Mouse (Mus musculus) embryonic facial prominence, embryonic 11.5 days (tissue): Measurements from ENCODE around the gene P4hb. TPM values are rescaled to one million over a fixed set of nuclear protein-coding genes. Genes with fewer than 3 reads are reported as not detected.
A peak's percentile ranks its signal among the peaks of the same experiment; 100 is the strongest.

Experiments
- ATAC-seq: fragments of 200-750 bp; cut with Nextera tagmentation; replicated peaks from 2 replicates; pipeline ENCODE4 v1.8.0; 2017; ENCODE audit warnings: low read depth; ENCODE audit not compliant: insufficient number of reproducible peaks, low FRiP score, low TSS enrichment
- DNase-seq: peaks from one replicate; pipeline ENCODE4 v3.0.0-alpha.2; 2015; ENCODE audit warnings: low spot score
- H3K27ac ChIP-seq: fragments of 300-500 bp; sonication (generic); replicated peaks from 2 replicates; pipeline ENCODE4 v1.5.1; 2014; ENCODE audit warnings: mild to moderate bottlenecking, low read depth, low read length, control low read depth
- H3K27me3 ChIP-seq: fragments of 300-500 bp; sonication (generic); 2 replicates; pipeline ENCODE4 v1.6.1; 2014; ENCODE audit warnings: mild to moderate bottlenecking, low read length, moderate library complexity, mixed read lengths; ENCODE audit not compliant: control insufficient read depth, insufficient read depth
- H3K36me3 ChIP-seq: fragments of 300-500 bp; sonication (generic); replicated peaks from 2 replicates; pipeline ENCODE4 v1.6.1; 2014; ENCODE audit warnings: low read depth, mild to moderate bottlenecking, low read length, moderate library complexity, mixed read lengths; ENCODE audit not compliant: control insufficient read depth, insufficient read depth
- H3K4me1 ChIP-seq: fragments of 300-500 bp; sonication (generic); 2 replicates; pipeline ENCODE4 v1.6.1; 2014; ENCODE audit warnings: low read length, mixed read lengths; ENCODE audit not compliant: control insufficient read depth, insufficient read depth
- H3K4me2 ChIP-seq: fragments of 300-500 bp; sonication (generic); 2 replicates; pipeline ENCODE4 v1.6.1; 2014; ENCODE audit warnings: low read depth, mild to moderate bottlenecking, control low read depth, low read length, moderate library complexity
- H3K4me3 ChIP-seq: fragments of 300-500 bp; sonication (generic); 2 replicates; pipeline ENCODE4 v1.5.1; 2014; ENCODE audit warnings: low read depth, low read length, control low read depth
- H3K9ac ChIP-seq: fragments of 300-500 bp; sonication (generic); replicated peaks from 2 replicates; pipeline ENCODE4 v1.6.1; 2014; ENCODE audit warnings: mild to moderate bottlenecking, control low read depth, low read length
- H3K9me3 ChIP-seq: fragments of 300-500 bp; sonication (generic); replicated peaks from 2 replicates; pipeline ENCODE4 v1.6.1; 2016; ENCODE audit warnings: mild to moderate bottlenecking, low read length, inconsistent platforms, mixed read lengths; ENCODE audit not compliant: control insufficient read depth
- WGBS: fragments of 180-500 bp; shearing (Covaris S2); extraction: QIAGEN DNeasy Blood & Tissue Kit; methylation state at CpG from one replicate; pipeline ENCODE4 v1.1.7; 2014; 5-methylcytosine and 5-hydroxymethylcytosine counted together
- polyA plus RNA-seq: library from polyadenylated mRNA; unstranded; fragments of >200 nt; fragmentation: Nextera tagmentation; extraction: Ambion mirVana; gene quantifications from 2 replicates; pipeline ENCODE4 v1.2.1, GENCODE M21; 2014

P4hb gene
- polyA plus RNA-seq, 1 experiment from 2014 or later, result 626 TPM

DNA sequence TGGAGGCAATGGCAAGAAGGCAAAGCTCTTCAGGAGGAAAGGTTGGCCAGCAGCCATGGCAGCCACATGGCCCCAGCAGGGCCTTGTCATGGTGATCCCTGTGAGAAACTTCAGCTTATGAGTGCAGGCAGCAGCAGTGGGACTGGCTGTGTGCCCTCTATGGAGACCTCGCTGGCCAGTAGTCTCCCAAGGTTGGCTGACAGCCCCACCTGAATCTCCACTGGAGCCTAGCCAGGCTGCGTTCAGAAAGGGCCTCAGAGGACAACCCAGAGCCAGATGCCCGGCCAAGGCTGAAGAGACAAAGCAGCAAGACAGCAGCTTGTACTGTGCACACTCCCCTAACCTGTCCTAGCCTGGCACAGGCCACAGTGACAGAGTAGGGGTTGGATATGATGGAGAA is 34.6 kb downstream of the P4hb start:
- Histone ChIP-seq H3K27me3 (no peaks in the 10 kb centered on the region), H3K9me3 (no peaks in the 10 kb centered on the region), H3K36me3 (no peaks in the 10 kb centered on the region; the same call in none of the 2 replicates), H3K4me1 (peaks cover 3% of the 10 kb centered on the region; the same call in 1 of the 2 replicates), H3K27ac (no peak overlapping the region), H3K4me3 (no peak overlapping the region), H3K9ac (no peak overlapping the region), H3K4me2 (no peak overlapping the region)
- ATAC-seq (no peak), DNase-seq (no peak)
- 83% methylated on average over 3 of the region's 3 CpGs for WGBS

DNA sequence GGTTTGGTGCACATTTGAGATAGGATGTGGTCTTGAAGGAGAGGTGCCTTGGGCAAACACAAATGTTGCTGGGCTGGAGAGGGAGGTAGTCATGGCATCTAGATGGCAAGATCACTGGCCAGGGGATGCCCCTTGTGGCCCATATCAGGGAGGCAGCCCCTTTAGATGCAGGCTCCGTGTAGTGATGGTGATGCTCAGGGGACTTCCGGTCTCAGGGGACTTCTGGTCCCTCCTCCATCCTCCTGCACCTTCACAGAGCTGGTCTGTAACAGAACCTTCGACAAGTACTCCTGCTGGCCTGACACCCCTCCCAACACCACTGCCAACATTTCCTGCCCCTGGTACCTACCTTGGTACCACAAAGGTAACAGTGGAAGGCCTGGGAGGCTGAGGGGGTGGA is 37.2 kb downstream of the P4hb start:
- H3K27me3 ChIP-seq, result peaks cover 21% of the 10 kb centered on the region
- no peaks in the 10 kb centered on the region for H3K36me3 ChIP-seq
- ATAC-seq (no peak), DNase-seq (no peak)
- 67% methylated on average over 3 of the region's 3 CpGs for WGBS
- H3K9me3 ChIP-seq, result no peaks in the 10 kb centered on the region
- H3K9ac ChIP-seq, result no peak overlapping the region; the same call in 1 of the 2 replicates
- H3K4me2 ChIP-seq, result no peak overlapping the region
- no peak overlapping the region for H3K4me3 ChIP-seq
- H3K27ac ChIP-seq, result no peak overlapping the region
- peaks cover 3% of the 10 kb centered on the region for H3K4me1 ChIP-seq

- peaks cover 8% of the 10 kb centered on the region for H3K4me1 ChIP-seq
- H3K9me3 ChIP-seq, result no peaks in the 10 kb centered on the region
- H3K4me3 ChIP-seq, result no peak overlapping the region
- peaks cover 27% of the 10 kb centered on the region for H3K27me3 ChIP-seq
- DNase-seq, result no peak
- no peak overlapping the region for H3K4me2 ChIP-seq
- no peak overlapping the region for H3K9ac ChIP-seq
- no peak for ATAC-seq
- no peak overlapping the region for H3K27ac ChIP-seq
- H3K36me3 ChIP-seq, result no peaks in the 10 kb centered on the region
- 74% methylated on average over 3 of the region's 3 CpGs for WGBS
Observed at GRCm38 (mm10) chr11:120535145-120535544, 37.9 kb downstream of the P4hb start.

- WGBS, result 85% methylated on average over 8 of the region's 8 CpGs
- DNase-seq, result no peak
- H3K27me3 ChIP-seq, result peaks cover 38% of the 10 kb centered on the region
Observed at GRCm38 (mm10) chr11:120534093-120534492, 39.0 kb downstream of the P4hb start.

GRCm38 (mm10) chr11:120531646-120532045 is 41.4 kb downstream of the P4hb start:
- H3K9ac ChIP-seq, result no peak overlapping the region
- DNase-seq (no peak), ATAC-seq (no peak)
- no peak overlapping the region for H3K27ac ChIP-seq
- H3K4me1 ChIP-seq, result peaks cover 5% of the 10 kb centered on the region
- no peaks in the 10 kb centered on the region for H3K9me3 ChIP-seq
- no peaks in the 10 kb centered on the region for H3K36me3 ChIP-seq
- 32% methylated on average over 9 of the region's 9 CpGs for WGBS
- no peak overlapping the region for H3K4me2 ChIP-seq
- peaks cover 45% of the 10 kb centered on the region for H3K27me3 ChIP-seq
- H3K4me3 ChIP-seq, result no peak overlapping the region

More at GRCm38 (mm10) chr11:120534093-120534492, 39.0 kb downstream of the P4hb start:
- H3K9me3 ChIP-seq, result no peaks in the 10 kb centered on the region
- peaks cover 5% of the 10 kb centered on the region for H3K4me1 ChIP-seq
- no peak overlapping the region for H3K4me2 ChIP-seq
- no peaks in the 10 kb centered on the region for H3K36me3 ChIP-seq
- H3K4me3 ChIP-seq, result no peak overlapping the region
- no peak for ATAC-seq
- H3K9ac ChIP-seq, result no peak overlapping the region
- no peak overlapping the region for H3K27ac ChIP-seq

DNA sequence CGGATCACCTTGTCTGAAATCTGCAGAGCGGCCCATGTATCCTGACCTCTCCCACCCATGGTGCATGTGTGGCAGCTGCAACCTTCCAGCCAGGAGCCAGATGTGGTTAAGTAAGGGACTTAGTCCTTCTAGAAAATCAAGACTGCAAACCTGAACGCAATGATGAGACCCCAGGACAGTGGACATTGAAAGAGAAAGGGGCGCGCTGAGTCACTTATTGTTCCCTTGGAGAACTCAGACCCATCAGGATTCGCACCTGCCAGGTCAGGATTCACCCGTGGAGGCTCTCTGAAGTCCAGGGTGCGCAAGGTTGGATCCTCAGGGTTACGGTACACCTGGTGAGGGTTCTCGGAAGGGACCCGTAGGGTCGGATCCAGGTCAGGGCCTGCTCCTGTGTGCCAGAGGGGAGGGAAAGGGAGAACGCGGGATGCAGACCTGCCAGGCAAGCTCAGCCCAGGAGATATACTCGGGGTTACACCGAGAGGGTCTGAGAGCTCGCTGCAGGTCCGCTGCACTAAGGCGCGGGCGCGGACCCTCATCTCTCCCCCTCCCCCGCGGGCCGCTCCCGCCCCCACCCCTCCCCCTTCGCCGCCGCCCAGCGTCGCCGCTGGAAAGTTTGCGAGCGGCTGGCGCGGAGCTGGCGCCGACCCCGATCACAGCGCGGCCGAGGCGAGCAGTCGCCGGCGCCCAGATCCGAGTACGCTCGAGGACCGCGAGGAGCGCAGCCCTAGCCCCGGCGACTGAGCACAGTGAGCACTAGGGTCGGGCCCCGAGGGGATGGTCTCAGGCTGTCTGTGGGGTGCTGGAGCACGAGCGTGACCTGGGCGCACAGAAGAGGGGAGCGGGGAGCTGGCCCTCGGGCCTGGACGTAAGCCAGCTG is 42.7 kb downstream of the P4hb start, which contains the start of gene Gcgr:
Gene Gcgr, plus strand, starts transcription at position 615 of the 880 bp plus-strand sequence.
- peaks cover 5% of the 10 kb centered on the region for H3K4me1 ChIP-seq
- 7% methylated on average over 50 of the region's 62 CpGs for WGBS
- peak within 1 kb of the TSS; percentile 56 for H3K9ac ChIP-seq
- H3K27ac ChIP-seq, result no peak within 1 kb of the TSS
- H3K36me3 ChIP-seq, result no peaks in the 10 kb centered on the region
- ATAC-seq (peak; percentile 63; the same call in 1 of the 2 replicates), DNase-seq (peak; percentile 52)
- peaks cover 45% of the 10 kb centered on the region for H3K27me3 ChIP-seq
- peak within 1 kb of the TSS; percentile 76 for H3K4me2 ChIP-seq
- H3K4me3 ChIP-seq, result peak within 1 kb of the TSS; percentile 38
- no peaks in the 10 kb centered on the region for H3K9me3 ChIP-seq

DNA sequence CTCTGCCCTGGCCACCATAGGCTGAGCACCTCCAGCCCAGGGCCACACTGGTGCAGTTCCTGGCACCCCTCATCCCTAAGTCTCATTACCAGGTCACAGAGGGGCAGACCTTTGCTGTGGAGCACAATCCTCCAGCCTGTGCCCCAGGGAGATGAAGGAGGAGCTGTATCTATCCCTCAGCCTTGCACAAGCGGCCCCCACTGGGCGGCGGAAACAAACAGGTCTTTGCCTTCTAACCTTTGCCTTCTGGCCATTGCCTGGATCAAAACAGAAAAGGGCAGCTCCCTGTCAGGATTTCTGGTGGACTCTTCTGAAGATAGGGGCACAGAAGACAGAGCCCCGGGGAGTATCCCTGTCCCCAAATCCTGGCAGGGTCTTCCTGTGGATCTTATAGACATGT is 44.1 kb downstream of the P4hb start:
- Histone ChIP-seq H3K27ac (no peak overlapping the region), H3K4me2 (no peak overlapping the region)
- 33% methylated on average over 4 of the region's 4 CpGs for WGBS

DNA sequence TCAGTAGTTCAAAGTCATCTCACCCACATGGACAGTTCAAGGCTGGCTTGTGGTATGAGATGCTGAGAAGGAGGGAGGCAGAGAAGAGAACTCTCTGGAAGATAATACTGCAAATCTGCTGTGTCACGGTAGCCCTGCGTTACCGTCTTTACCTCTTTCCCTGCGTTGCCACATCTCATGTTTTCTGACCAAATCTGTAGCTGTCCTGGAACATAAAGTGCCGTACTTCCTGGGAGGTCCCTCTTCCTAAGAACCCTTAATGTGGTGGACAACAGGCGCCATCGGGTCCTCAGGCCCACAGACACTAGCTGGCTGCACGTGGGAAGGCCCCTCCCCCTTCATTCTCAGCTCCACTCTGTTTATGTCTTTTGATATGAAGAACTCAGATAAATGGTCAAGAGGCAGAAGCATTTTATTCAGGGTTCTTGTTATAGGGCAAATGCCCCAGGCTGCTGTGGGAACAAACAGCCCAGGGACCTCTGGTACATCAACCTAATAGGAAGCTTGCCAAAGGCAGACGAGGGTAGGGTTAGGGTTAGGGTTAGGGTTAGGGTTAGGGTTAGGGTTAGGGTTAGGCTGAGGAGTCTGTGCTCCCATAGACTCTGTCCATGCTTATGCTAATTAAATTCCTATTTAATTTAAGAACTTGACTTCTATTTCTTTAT is 45.2 kb downstream of the P4hb start:
- H3K4me3 ChIP-seq, result no peak overlapping the region
- DNase-seq, result no peak
- WGBS, result 75% methylated on average over 9 of the region's 9 CpGs
- no peak overlapping the region for H3K4me2 ChIP-seq
- no peak overlapping the region for H3K27ac ChIP-seq
- ATAC-seq, result no peak
- H3K36me3 ChIP-seq, result no peaks in the 10 kb centered on the region
- H3K9ac ChIP-seq, result no peak overlapping the region
- H3K9me3 ChIP-seq, result no peaks in the 10 kb centered on the region
- peaks cover 5% of the 10 kb centered on the region for H3K4me1 ChIP-seq
- peaks cover 45% of the 10 kb centered on the region for H3K27me3 ChIP-seq

More for the DNA sequence above, 44.1 kb downstream of the P4hb start:
- peaks cover 45% of the 10 kb centered on the region for H3K27me3 ChIP-seq
- no peaks in the 10 kb centered on the region for H3K9me3 ChIP-seq
- no peak for DNase-seq
- no peak overlapping the region for H3K9ac ChIP-seq
- 0 out of 2 replicates have a peak, but pooled peaks have one; percentile 26 for ATAC-seq
- no peak overlapping the region for H3K4me3 ChIP-seq
- no peaks in the 10 kb centered on the region for H3K36me3 ChIP-seq
- peaks cover 5% of the 10 kb centered on the region for H3K4me1 ChIP-seq
